Comparison of ENCODE assay signal across 10 mouse cellular contexts in the genomic region with DNA sequence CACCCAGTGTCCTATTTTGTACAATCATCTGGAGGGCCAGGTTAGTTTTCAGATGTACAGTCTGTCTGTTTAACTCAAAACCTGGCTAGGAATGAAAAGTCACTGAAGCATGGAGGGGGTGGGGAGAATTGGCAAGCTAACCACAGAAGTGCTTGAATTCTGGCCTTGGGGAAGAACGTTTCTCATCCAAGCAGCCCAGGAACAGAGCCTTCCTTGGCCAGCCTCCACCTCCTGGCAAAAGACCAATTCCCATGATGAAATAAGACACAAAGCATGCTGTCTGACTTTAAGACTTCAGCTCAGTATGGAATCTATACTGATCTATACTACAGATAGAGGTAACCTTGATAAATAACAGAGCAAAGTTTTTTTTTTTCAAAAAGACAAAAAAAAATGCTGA.
A peak's percentile ranks its signal among the peaks of the same experiment; 100 is the strongest.
DNase-seq lines count a peak whose midpoint lies in the region; ATAC-seq and TF ChIP-seq lines count a peak whose summit lies in the region.
"Had no signal": no experiment of that assay in that cellular context is flagged by ENCODE, and none has a peak within 500 bp of the region (broad histone marks: within the 10 kb centered on the region; RNA-seq: fewer than 3 reads in every experiment).

No protein-coding gene starts in this region.

- H3K4me2 ChIP-seq in heart, embryonic 11.5 days, result no peak overlapping the region
- H3K4me2 ChIP-seq in limb, embryonic 15.5 days, result no peak overlapping the region
- H3K4me2 ChIP-seq: embryonic facial prominence, embryonic 12.5 days had no signal

- H3K27me3 ChIP-seq in heart, embryonic 11.5 days (ENCODE audit: control insufficient read depth, insufficient read depth, low read length), result no peaks in the 10 kb centered on the region
- H3K27me3 ChIP-seq in cerebellum, adult 2 months (ENCODE audit: control insufficient read depth, insufficient read depth, low read length), result no peaks in the 10 kb centered on the region
- H3K27me3 ChIP-seq in limb, embryonic 15.5 days, result no peaks in the 10 kb centered on the region
- H3K27me3 ChIP-seq: embryonic facial prominence, embryonic 12.5 days had no signal

- no peaks in the 10 kb centered on the region for H3K9me3 ChIP-seq in heart, embryonic 11.5 days (replicated peaks; ENCODE audit: control insufficient read depth, low read length)
- no peaks in the 10 kb centered on the region for H3K9me3 ChIP-seq in limb, embryonic 15.5 days
- H3K9me3 ChIP-seq: embryonic facial prominence, embryonic 12.5 days had no signal

- no peak overlapping the region for H3K9ac ChIP-seq in heart, embryonic 11.5 days (ENCODE audit: low read depth, low read length)
- H3K9ac ChIP-seq in limb, embryonic 15.5 days, result no peak overlapping the region
- H3K9ac ChIP-seq: embryonic facial prominence, embryonic 12.5 days; liver, embryonic 14.5 days had no signal

- peak; percentile 89 to 90 for DNase-seq in heart, adult 18-20 months
- DNase-seq in Muller cell, postnatal 12 days (ENCODE audit: inconsistent ontology term), result peak; percentile 50
- DNase-seq in cerebellum, adult 2 months, result peak; percentile 60 to 69
- peak; percentile 98 for DNase-seq in gonadal fat pad, adult 2 months (ENCODE audit: low read depth)
- no peak for DNase-seq in thymus, postnatal 4 days

- no peak for TF ChIP-seq CTCF in cerebellum, adult 2 months (IDR thresholded peaks at IDR 0.05; ENCODE audit: borderline replicate concordance, insufficient read depth, low read depth, low read length)

- 42% methylated on average over 1 of the region's 1 CpGs for WGBS in heart, embryonic 11.5 days (ENCODE audit: insufficient replicate concordance)
- WGBS in cerebellum, adult 2 months, result 5% methylated on average over 1 of the region's 1 CpGs
- 6% methylated on average over 1 of the region's 1 CpGs for WGBS in limb, embryonic 15.5 days

- no peak overlapping the region for H3K4me3 ChIP-seq in heart, embryonic 11.5 days (ENCODE audit: low read depth, low read length)
- no peak overlapping the region for H3K4me3 ChIP-seq in cerebellum, adult 2 months (replicated peaks; ENCODE audit: insufficient read depth, low read depth, low read length)
- H3K4me3 ChIP-seq in limb, embryonic 15.5 days, result no peak overlapping the region
- H3K4me3 ChIP-seq: embryonic facial prominence, embryonic 12.5 days had no signal

- peaks cover 5% of the 10 kb centered on the region; the same call in 1 of the 2 replicates for H3K4me1 ChIP-seq in heart, embryonic 11.5 days (ENCODE audit: control insufficient read depth, insufficient read depth, low read length)
- peaks cover 8% of the 10 kb centered on the region; the same call in 1 of the 2 replicates for H3K4me1 ChIP-seq in cerebellum, adult 2 months (ENCODE audit: control insufficient read depth, insufficient read depth, low read length)
- peaks cover 25% of the 10 kb centered on the region for H3K4me1 ChIP-seq in limb, embryonic 15.5 days

- no peak overlapping the region for H3K27ac ChIP-seq in heart, embryonic 11.5 days (ENCODE audit: low read depth, low read length)
- no peak overlapping the region for H3K27ac ChIP-seq in cerebellum, adult 2 months (ENCODE audit: insufficient read depth, low read length)
- H3K27ac ChIP-seq in limb, embryonic 15.5 days, result 0 out of 2 replicates have a peak overlapping the region, but pooled peaks have one; percentile 4
- H3K27ac ChIP-seq: embryonic facial prominence, embryonic 12.5 days; liver, embryonic 14.5 days had no signal

- H3K36me3 ChIP-seq in heart, embryonic 11.5 days (ENCODE audit: control insufficient read depth, insufficient read depth, low read length), result no peaks in the 10 kb centered on the region
- no peaks in the 10 kb centered on the region for H3K36me3 ChIP-seq in limb, embryonic 15.5 days
- H3K36me3 ChIP-seq: embryonic facial prominence, embryonic 12.5 days had no signal

- no peak for ATAC-seq in heart, embryonic 11.5 days (replicated peaks; ENCODE audit: insufficient number of reproducible peaks, low FRiP score, low TSS enrichment)
- ATAC-seq in limb, embryonic 15.5 days (ENCODE audit: insufficient number of reproducible peaks, low FRiP score, low TSS enrichment, low read depth), result 0 out of 2 replicates have a peak, but pooled peaks have one; percentile 55
- ATAC-seq in granulocyte monocyte progenitor cell, adult 5-6 weeks (replicated peaks; ENCODE audit: poor library complexity, severe bottlenecking), result no peak

- TF ChIP-seq POLR2A in cerebellum, adult 2 months (IDR thresholded peaks at IDR 0.05; ENCODE audit: borderline replicate concordance, insufficient read depth, low read length), result no peak
